Mouse (Mus musculus): ENCODE measurements at regions not wholly inside any gene's neighbourhood (a gene's known extent, or its start where the extent isn't known, plus 50 kb on each side); places are given as distances from the start of the nearest gene placed in this dataset.

DNA sequence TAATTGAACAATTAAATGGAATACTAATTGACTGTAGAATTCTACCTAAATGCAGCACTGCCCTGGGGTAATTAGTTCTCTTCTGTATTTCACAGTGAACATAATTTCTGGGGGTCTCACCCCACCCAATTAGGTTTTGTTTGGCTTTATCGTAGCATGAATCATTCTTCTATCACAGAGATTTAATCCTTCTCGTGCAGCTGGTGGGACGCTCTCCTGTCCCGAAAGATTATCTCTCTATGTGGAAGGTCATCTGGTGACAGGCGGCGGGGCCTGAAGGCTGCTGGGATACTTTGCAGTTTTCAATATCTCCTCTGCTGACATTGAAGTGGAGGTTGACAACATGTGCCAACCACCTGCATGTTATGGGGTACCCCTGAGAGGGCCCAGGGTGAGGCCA is 493.8 kb upstream of the Cdh4 start:
- TF ChIP-seq CTCF (IDR thresholded peaks at IDR 0.05; ENCODE audit: low read depth, low read length) (no peak), GATA1 (IDR thresholded peaks at IDR 0.05; ENCODE audit: borderline replicate concordance, low read length) (no peak), POLR2AphosphoS5 (IDR thresholded peaks at IDR 0.05; ENCODE audit: insufficient replicate concordance, low read depth, low read length) (no peak)
